Mouse (Mus musculus) neutrophil, adult 65 days (primary cell): ENCODE results near the gene Sbf2. TPM values are rescaled to one million over a fixed set of nuclear protein-coding genes. Genes with fewer than 3 reads are reported as not detected.

ENCODE experiments used
- total RNA-seq: library from RNA; stranded (reverse); gene quantifications from 2 replicates; pipeline ENCODE4 v1.2.4, GENCODE M21; 2023

Gene Sbf2
- total RNA-seq: 0.95 and 2.1 TPM in 2 replicates

GRCm38 (mm10) chr7:110614133-110615063 lies at the start of gene Sbf2:
Gene Sbf2 (minus strand): TSS chr7:110614922.

DNA sequence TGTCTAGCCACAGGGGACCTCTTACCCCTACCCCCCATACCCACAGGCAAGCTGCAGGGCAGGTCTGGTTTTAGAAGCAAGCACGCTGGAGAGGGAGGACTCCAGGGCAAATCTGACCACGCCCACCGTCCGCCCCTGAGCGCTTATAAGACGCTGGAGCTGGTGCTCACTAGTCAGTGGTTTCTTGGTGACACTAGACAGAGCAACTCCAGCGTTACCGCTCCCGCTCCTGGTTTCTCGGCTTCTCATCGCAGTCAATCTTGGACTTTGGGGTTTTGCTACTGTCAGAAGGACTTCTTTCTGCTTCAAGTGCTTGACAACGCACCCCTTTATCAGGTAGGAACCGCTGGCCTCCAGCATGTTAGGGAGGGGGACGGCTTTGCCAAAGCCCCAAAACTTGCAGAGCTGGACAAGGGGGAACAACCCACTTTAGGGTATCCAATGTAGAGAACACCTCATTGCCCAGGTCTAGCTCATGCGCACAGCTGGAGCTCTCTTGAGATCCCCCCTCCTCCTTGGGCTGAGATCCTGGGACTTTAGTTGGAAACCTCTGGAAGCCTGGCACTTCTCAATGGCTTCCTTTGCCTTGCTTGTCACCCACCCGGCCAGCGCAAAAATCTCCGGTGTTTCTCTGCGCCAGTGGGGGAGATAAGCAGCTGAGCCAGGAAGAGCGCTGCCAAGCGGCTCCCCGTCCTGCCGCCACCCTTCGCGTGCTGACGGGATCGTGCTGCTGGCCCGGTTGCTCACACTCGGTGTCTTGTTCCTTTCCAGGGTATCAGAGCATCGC lies 13.0 kb upstream of the Sbf2 start, which contains the start of gene Adm:
Gene Adm (plus strand): TSS at position 176 of the 787 bp plus-strand sequence.

Other genes starting within 250 kb of the Sbf2 start
- gene Adm, start 12.7 kb upstream of the Sbf2 start, total RNA-seq: 0.39 TPM in 1 of 2 replicates, not detected in the other
- 118 and 139 TPM in 2 replicates for gene Ampd3, start 153.3 kb upstream of the Sbf2 start, total RNA-seq
- 73.7 and 74.6 TPM in 2 replicates for gene Rnf141, start 229.5 kb upstream of the Sbf2 start, total RNA-seq
- gene Lyve1, start 248.3 kb upstream of the Sbf2 start, total RNA-seq: 4.5 and 5.0 TPM in 2 replicates